Mouse (Mus musculus) layer of hippocampus, adult 8-10 months (tissue): ENCODE measurements around the gene Nkx6-1. TPM values are rescaled to one million over a fixed set of nuclear protein-coding genes. Genes with fewer than 3 reads are reported as not detected.

ENCODE experiments used
- DNase-seq, 2 experiments: peaks; one replicate each; pipeline ENCODE4 v3.0.0; 2022; ENCODE audit warnings: low spot score in 2 of 2
- total RNA-seq, 4 experiments: library from RNA; stranded (reverse); gene quantifications; 2 replicates each; pipeline ENCODE4 v1.2.4; 2022

The Nkx6-1 gene
- total RNA-seq, 4 experiments from 2014 or later: 0.25 to 0.34 (median 0.31) TPM

- no peak for DNase-seq
Observed at GRCm38 (mm10) chr5:101659411-101659971, 5.3 kb downstream of the Nkx6-1 start.

GRCm38 (mm10) chr5:101658984-101659290, 5.9 kb downstream of the Nkx6-1 start:
- no peak for DNase-seq

GRCm38 (mm10) chr5:101658188-101658983, 6.4 kb downstream of the Nkx6-1 start:
- no peak for DNase-seq

- no peak for DNase-seq
Observed at GRCm38 (mm10) chr5:101657698-101658097, 7.1 kb downstream of the Nkx6-1 start.

- no peak for DNase-seq
Observed at GRCm38 (mm10) chr5:101656107-101656506, 8.7 kb downstream of the Nkx6-1 start.

GRCm38 (mm10) chr5:101655418-101655817, 9.4 kb downstream of the Nkx6-1 start:
- no peak for DNase-seq

GRCm38 (mm10) chr5:101647726-101648686, 16.8 kb downstream of the Nkx6-1 start:
- DNase-seq: no peak

GRCm38 (mm10) chr5:101646961-101647575, 17.7 kb downstream of the Nkx6-1 start:
- DNase-seq: no peak

GRCm38 (mm10) chr5:101645071-101645470, 19.7 kb downstream of the Nkx6-1 start:
- no peak for DNase-seq

GRCm38 (mm10) chr5:101638101-101638500, 26.7 kb downstream of the Nkx6-1 start:
- DNase-seq: no peak

Other genes with a start within 250 kb of the Nkx6-1 start
- gene Cds1, start 100.1 kb upstream of the Nkx6-1 start, total RNA-seq: 10 to 100 TPM; 66.3 to 73.0 (median 70.9) TPM